In genomic region chr15:41977649-41978231, GRCm38 (mm10) we compare ENCODE assay signal across 11 mouse cellular contexts.
DNase-seq lines count a peak whose midpoint lies in the region; ATAC-seq lines count a peak whose summit lies in the region.
"Had no signal": no experiment of that assay in that cellular context is flagged by ENCODE, and none has a peak within 500 bp of the region (broad histone marks: within the 10 kb centered on the region; RNA-seq: fewer than 3 reads in every experiment).

No protein-coding gene starts in this region.

- no peak overlapping the region for H3K4me3 ChIP-seq in heart, embryonic 10.5 days
- H3K4me3 ChIP-seq in midbrain, embryonic 14.5 days (replicated peaks; ENCODE audit: low read depth, low read length): no peak overlapping the region
- no peak overlapping the region for H3K4me3 ChIP-seq in midbrain, embryonic 15.5 days
- H3K4me3 ChIP-seq: limb, embryonic 13.5 days had no signal

- no peak for ATAC-seq in midbrain, embryonic 14.5 days (ENCODE audit: low FRiP score, low TSS enrichment)
- no peak for ATAC-seq in midbrain, embryonic 15.5 days (replicated peaks)

- DNase-seq in heart, adult 18-20 months: peak; percentile 11 to 23
- no peak for DNase-seq in heart, embryonic 10.5 days (ENCODE audit: low spot score)
- DNase-seq in midbrain, embryonic 14.5 days: peak; percentile 15
- DNase-seq in cerebellum, adult 8-10 months: peak; percentile 39
- peak; percentile 48 to 68 for DNase-seq in layer of hippocampus, postnatal 10 days (ENCODE audit: low spot score in 2 of 2)
- no peak for DNase-seq in ovary, postnatal 14 days (ENCODE audit: low spot score)
- DNase-seq: kidney, postnatal 4 days; thymus, postnatal 36 days had no signal

- H3K4me1 ChIP-seq in heart, embryonic 10.5 days: no peaks in the 10 kb centered on the region
- H3K4me1 ChIP-seq in midbrain, embryonic 14.5 days (ENCODE audit: control insufficient read depth, insufficient read depth, low read length): no peaks in the 10 kb centered on the region
- no peaks in the 10 kb centered on the region for H3K4me1 ChIP-seq in midbrain, embryonic 15.5 days
- H3K4me1 ChIP-seq: limb, embryonic 13.5 days had no signal

- 87% methylated on average over 12 of the region's 12 CpGs for WGBS in heart, embryonic 10.5 days
- WGBS in midbrain, embryonic 14.5 days: 90% methylated on average over 12 of the region's 12 CpGs
- 91% methylated on average over 12 of the region's 12 CpGs for WGBS in midbrain, embryonic 15.5 days

- H3K9me3 ChIP-seq in heart, embryonic 10.5 days: no peaks in the 10 kb centered on the region
- no peaks in the 10 kb centered on the region for H3K9me3 ChIP-seq in midbrain, embryonic 14.5 days (ENCODE audit: control insufficient read depth, low read length)
- no peaks in the 10 kb centered on the region for H3K9me3 ChIP-seq in midbrain, embryonic 15.5 days
- H3K9me3 ChIP-seq: limb, embryonic 13.5 days had no signal

- no peaks in the 10 kb centered on the region for H3K27me3 ChIP-seq in heart, embryonic 10.5 days (ENCODE audit: insufficient read depth, poor library complexity, severe bottlenecking)
- H3K27me3 ChIP-seq in midbrain, embryonic 14.5 days (ENCODE audit: control insufficient read depth, insufficient read depth, low read length): no peaks in the 10 kb centered on the region
- no peaks in the 10 kb centered on the region for H3K27me3 ChIP-seq in midbrain, embryonic 15.5 days (replicated peaks)
- H3K27me3 ChIP-seq: limb, embryonic 13.5 days had no signal

- H3K36me3 ChIP-seq in heart, embryonic 10.5 days: no peaks in the 10 kb centered on the region
- H3K36me3 ChIP-seq in midbrain, embryonic 14.5 days (ENCODE audit: control insufficient read depth, insufficient read depth, low read length): no peaks in the 10 kb centered on the region
- no peaks in the 10 kb centered on the region for H3K36me3 ChIP-seq in midbrain, embryonic 15.5 days (replicated peaks)
- H3K36me3 ChIP-seq: limb, embryonic 13.5 days had no signal

- no peak overlapping the region for H3K4me2 ChIP-seq in midbrain, embryonic 14.5 days (ENCODE audit: low read length)
- H3K4me2 ChIP-seq in midbrain, embryonic 15.5 days: no peak overlapping the region
- H3K4me2 ChIP-seq: limb, embryonic 13.5 days had no signal

- H3K27ac ChIP-seq in heart, embryonic 10.5 days: no peak overlapping the region
- no peak overlapping the region for H3K27ac ChIP-seq in midbrain, embryonic 14.5 days (replicated peaks; ENCODE audit: low read depth, low read length)
- no peak overlapping the region for H3K27ac ChIP-seq in midbrain, embryonic 15.5 days
- H3K27ac ChIP-seq: limb, embryonic 13.5 days; macrophage had no signal

- no peak overlapping the region for H3K9ac ChIP-seq in midbrain, embryonic 14.5 days (replicated peaks; ENCODE audit: low read length)
- no peak overlapping the region for H3K9ac ChIP-seq in midbrain, embryonic 15.5 days
- H3K9ac ChIP-seq: limb, embryonic 13.5 days had no signal

Comparison
In these comparisons a context has a peak if more than half of its experiments do, and no peak if none do; other contexts are left out.
1. DNase-seq: peak in heart, adult 18-20 months (2 of 2), midbrain, embryonic 14.5 days (single experiment), cerebellum, adult 8-10 months (single experiment) and layer of hippocampus, postnatal 10 days (2 of 2); none in heart, embryonic 10.5 days (single experiment) and ovary, postnatal 14 days (single experiment).